Mouse (Mus musculus): ENCODE data around the gene Agrn. TPM values are rescaled to one million over a fixed set of nuclear protein-coding genes. Genes with fewer than 3 reads are reported as not detected.

Agrn gene
- polyA plus RNA-seq, 1 experiment from 2014 or later, result 70.1 TPM

GRCm38 (mm10) chr4:156195927-156196870, 1.1 kb downstream of the Agrn start:
- ATAC-seq (no peak), DNase-seq (ENCODE audit: low spot score) (peak; percentile 75)
- peak overlapping the region; percentile 97 for H3K4me2 ChIP-seq (replicated peaks; ENCODE audit: low read depth, low read length)
- 6% methylated on average over 35 of the region's 35 CpGs for WGBS
- H3K4me1 ChIP-seq (ENCODE audit: insufficient read depth, low read depth, low read length), result peaks cover 9% of the 10 kb centered on the region
- peak overlapping the region; percentile 74 for H3K9ac ChIP-seq (replicated peaks; ENCODE audit: low read depth)
- H3K9me3 ChIP-seq (ENCODE audit: low read length), result no peaks in the 10 kb centered on the region
- H3K27ac ChIP-seq (ENCODE audit: low read length), result peak overlapping the region; percentile 84
- TF ChIP-seq CTCF (IDR thresholded peaks at IDR 0.05), result no peak
- peak; percentile 47; the same call in 1 of the 2 replicates for TF ChIP-seq EP300 (IDR thresholded peaks at IDR 0.05)
- peak overlapping the region; percentile 93 for H3K4me3 ChIP-seq (ENCODE audit: low read depth, low read length)
- no peaks in the 10 kb centered on the region for H3K36me3 ChIP-seq (ENCODE audit: insufficient read depth, low read length)
- H3K27me3 ChIP-seq (replicated peaks; ENCODE audit: insufficient read depth, low read length), result no peaks in the 10 kb centered on the region

GRCm38 (mm10) chr4:156194346-156194745, 2.9 kb downstream of the Agrn start:
- Histone ChIP-seq H3K4me3 (ENCODE audit: low read depth, low read length) (no peak overlapping the region), H3K4me1 (ENCODE audit: insufficient read depth, low read depth, low read length) (peaks cover 12% of the 10 kb centered on the region), H3K27ac (ENCODE audit: low read length) (peak overlapping the region; percentile 12; the same call in 1 of the 2 replicates), H3K36me3 (ENCODE audit: insufficient read depth, low read length) (no peaks in the 10 kb centered on the region), H3K4me2 (replicated peaks; ENCODE audit: low read depth, low read length) (0 out of 2 replicates have a peak overlapping the region, but pooled peaks have one; percentile 5), H3K9ac (replicated peaks; ENCODE audit: low read depth) (no peak overlapping the region), H3K9me3 (ENCODE audit: low read length) (no peaks in the 10 kb centered on the region), H3K27me3 (replicated peaks; ENCODE audit: insufficient read depth, low read length) (no peaks in the 10 kb centered on the region)
- 52% methylated on average over 6 of the region's 6 CpGs for WGBS
- no peak for TF ChIP-seq EP300 (IDR thresholded peaks at IDR 0.05)
- no peak for TF ChIP-seq CTCF (IDR thresholded peaks at IDR 0.05)
- no peak for DNase-seq (ENCODE audit: low spot score)
- no peak for ATAC-seq

GRCm38 (mm10) chr4:156193906-156194305, 3.4 kb downstream of the Agrn start:
- Histone ChIP-seq H3K4me1 (ENCODE audit: insufficient read depth, low read depth, low read length) (peaks cover 16% of the 10 kb centered on the region), H3K36me3 (ENCODE audit: insufficient read depth, low read length) (no peaks in the 10 kb centered on the region), H3K9me3 (ENCODE audit: low read length) (no peaks in the 10 kb centered on the region), H3K4me3 (ENCODE audit: low read depth, low read length) (no peak overlapping the region), H3K27me3 (replicated peaks; ENCODE audit: insufficient read depth, low read length) (no peaks in the 10 kb centered on the region), H3K27ac (ENCODE audit: low read length) (peak overlapping the region; percentile 98), H3K4me2 (replicated peaks; ENCODE audit: low read depth, low read length) (0 out of 2 replicates have a peak overlapping the region, but pooled peaks have one; percentile 5), H3K9ac (replicated peaks; ENCODE audit: low read depth) (no peak overlapping the region)
- WGBS, result 48% methylated on average over 5 of the region's 5 CpGs
- no peak for TF ChIP-seq EP300 (IDR thresholded peaks at IDR 0.05)
- TF ChIP-seq CTCF (IDR thresholded peaks at IDR 0.05), result no peak
- ATAC-seq, result no peak
- DNase-seq (ENCODE audit: low spot score), result no peak

- peak; percentile 82 for TF ChIP-seq EP300 (IDR thresholded peaks at IDR 0.05)
- no peak for TF ChIP-seq CTCF (IDR thresholded peaks at IDR 0.05)
- H3K9me3 ChIP-seq (ENCODE audit: low read length), result no peaks in the 10 kb centered on the region
- WGBS, result 18% methylated on average over 2 of the region's 2 CpGs
- H3K4me2 ChIP-seq (replicated peaks; ENCODE audit: low read depth, low read length), result peak overlapping the region; percentile 32; the same call in 1 of the 2 replicates
- no peaks in the 10 kb centered on the region for H3K27me3 ChIP-seq (replicated peaks; ENCODE audit: insufficient read depth, low read length)
- H3K9ac ChIP-seq (replicated peaks; ENCODE audit: low read depth), result no peak overlapping the region; the same call in 1 of the 2 replicates
- H3K36me3 ChIP-seq (ENCODE audit: insufficient read depth, low read length), result no peaks in the 10 kb centered on the region
- DNase-seq (ENCODE audit: low spot score) (peak; percentile 80), ATAC-seq (peak; percentile 44)
- H3K4me1 ChIP-seq (ENCODE audit: insufficient read depth, low read depth, low read length), result peaks cover 22% of the 10 kb centered on the region
- H3K27ac ChIP-seq (ENCODE audit: low read length), result peak overlapping the region; percentile 98
- H3K4me3 ChIP-seq (ENCODE audit: low read depth, low read length), result no peak overlapping the region
Measured at GRCm38 (mm10) chr4:156193200-156193590, 4.1 kb downstream of the Agrn start.

- TF ChIP-seq CTCF (IDR thresholded peaks at IDR 0.05) (peak; percentile 16; the same call in 1 of the 2 replicates), EP300 (IDR thresholded peaks at IDR 0.05) (0 out of 2 replicates have a peak, but pooled peaks have one; percentile 12)
- H3K9ac ChIP-seq (replicated peaks; ENCODE audit: low read depth), result peak overlapping the region; percentile 23; the same call in 1 of the 2 replicates
- H3K4me1 ChIP-seq (ENCODE audit: insufficient read depth, low read depth, low read length), result peaks cover 22% of the 10 kb centered on the region
Measured at GRCm38 (mm10) chr4:156192421-156193199, 4.7 kb downstream of the Agrn start.

More at GRCm38 (mm10) chr4:156192421-156193199, 4.7 kb downstream of the Agrn start:
- Histone ChIP-seq H3K27me3 (replicated peaks; ENCODE audit: insufficient read depth, low read length) (no peaks in the 10 kb centered on the region), H3K9me3 (ENCODE audit: low read length) (no peaks in the 10 kb centered on the region), H3K27ac (ENCODE audit: low read length) (peak overlapping the region; percentile 98), H3K4me2 (replicated peaks; ENCODE audit: low read depth, low read length) (peak overlapping the region; percentile 32), H3K36me3 (ENCODE audit: insufficient read depth, low read length) (no peaks in the 10 kb centered on the region), H3K4me3 (ENCODE audit: low read depth, low read length) (no peak overlapping the region)
- DNase-seq (ENCODE audit: low spot score), result peak; percentile 87
- WGBS, result 42% methylated on average over 8 of the region's 8 CpGs
- peak; percentile 66 for ATAC-seq
